Mouse (Mus musculus) megakaryocyte progenitor cell, adult 5-6 weeks (primary cell): ENCODE data around the gene Sh2d4b. TPM values are rescaled to one million over a fixed set of nuclear protein-coding genes. Genes with fewer than 3 reads are reported as not detected.

Experiments
- ATAC-seq: replicated peaks from 2 replicates; pipeline ENCODE4 v1.8.0; 2016; ENCODE audit warnings: mild to moderate bottlenecking, moderate TSS enrichment, inconsistent platforms; ENCODE audit not compliant: poor library complexity
- total RNA-seq, 2 experiments: library from RNA; stranded (forward) in 1 of 2; stranded (reverse) in 1 of 2; fragments of 157-497, 149-512 nt in 1 of 2; fragments of 200-1000 nt in 1 of 2; gene quantifications; 2 replicates each; pipeline versions ENCODE4 v1.2.3 to v1.2.4; 2015 to 2017

The Sh2d4b gene
- total RNA-seq, 2 experiments from 2014 or later: not detected

DNA sequence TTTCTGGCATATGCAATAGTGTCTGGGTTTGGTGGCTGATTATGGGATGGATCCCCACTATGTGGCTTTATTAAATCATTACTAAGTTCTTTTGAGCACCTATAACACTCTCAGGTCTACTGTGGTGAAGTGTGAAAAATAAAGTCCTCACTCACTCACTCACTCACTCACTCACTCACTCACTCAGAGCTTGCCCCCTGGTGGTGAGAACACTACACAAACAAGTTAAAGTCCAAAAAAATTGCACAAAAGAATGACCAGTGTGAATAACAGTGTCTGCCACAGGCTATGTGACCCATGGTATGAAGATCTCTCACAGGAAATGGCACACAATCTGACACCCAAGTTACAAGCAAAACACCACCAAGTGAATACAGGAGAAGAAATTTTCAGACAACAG, 30.0 kb downstream of the Sh2d4b start:
- no peak for ATAC-seq

DNA sequence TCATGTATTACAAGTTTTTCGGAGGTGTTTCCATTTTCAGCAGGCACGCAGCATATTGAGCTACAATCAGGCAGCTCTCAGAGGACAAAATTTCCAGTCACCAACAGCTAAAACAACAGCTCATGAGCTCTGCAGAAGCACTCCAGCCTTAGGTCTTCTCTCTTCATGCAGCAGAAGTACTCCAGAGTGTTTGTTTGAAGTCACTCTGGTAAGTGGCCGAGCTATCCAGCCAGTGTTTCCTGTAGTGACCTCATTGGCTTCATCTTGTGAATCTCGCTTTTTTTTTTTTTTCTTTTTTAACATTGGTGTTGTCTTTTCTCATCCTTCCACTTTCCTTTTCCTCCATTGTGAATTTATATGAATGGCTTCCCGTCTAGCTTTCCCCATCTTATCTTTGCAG, 40.1 kb downstream of the Sh2d4b start:
- no peak for ATAC-seq

DNA sequence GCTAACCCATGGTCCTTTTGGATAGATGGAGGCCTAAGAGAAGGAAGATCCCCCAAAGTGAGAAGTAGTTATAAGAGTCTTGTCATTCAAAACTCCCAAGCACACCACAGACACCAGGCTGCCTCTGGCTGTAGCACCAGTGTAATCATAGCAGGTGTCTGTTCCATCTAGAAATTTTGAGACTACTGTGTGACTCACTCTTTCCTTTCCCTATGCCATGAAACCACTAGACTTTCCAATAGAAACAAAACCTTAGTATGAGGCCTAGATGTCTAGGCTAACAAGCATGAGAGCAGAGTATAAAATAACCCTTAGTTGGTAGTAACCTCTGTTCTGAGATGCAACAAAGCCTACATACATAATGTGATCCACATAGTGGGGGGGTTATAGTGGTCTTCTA, 55.7 kb downstream of the Sh2d4b start:
- ATAC-seq: no peak

DNA sequence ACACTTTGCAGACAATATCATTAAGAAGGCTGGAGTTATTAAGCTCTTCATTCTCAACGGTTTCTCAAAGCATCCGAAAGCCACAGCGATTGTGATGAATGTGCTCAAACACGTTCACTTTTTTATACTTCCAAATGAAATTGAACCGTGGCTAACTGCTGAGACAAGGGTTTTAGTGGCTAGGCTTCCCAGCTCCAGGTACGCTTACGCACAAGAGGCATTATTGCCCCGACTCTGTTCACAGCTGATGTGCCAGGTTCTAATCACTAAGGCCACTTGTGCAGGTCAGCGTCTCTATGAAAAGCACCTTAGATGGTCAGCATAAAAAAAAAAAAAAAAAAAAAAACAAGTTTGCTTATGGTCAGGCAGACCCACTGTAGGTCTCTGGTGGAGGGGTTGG, 62.6 kb downstream of the Sh2d4b start:
- no peak for ATAC-seq

DNA sequence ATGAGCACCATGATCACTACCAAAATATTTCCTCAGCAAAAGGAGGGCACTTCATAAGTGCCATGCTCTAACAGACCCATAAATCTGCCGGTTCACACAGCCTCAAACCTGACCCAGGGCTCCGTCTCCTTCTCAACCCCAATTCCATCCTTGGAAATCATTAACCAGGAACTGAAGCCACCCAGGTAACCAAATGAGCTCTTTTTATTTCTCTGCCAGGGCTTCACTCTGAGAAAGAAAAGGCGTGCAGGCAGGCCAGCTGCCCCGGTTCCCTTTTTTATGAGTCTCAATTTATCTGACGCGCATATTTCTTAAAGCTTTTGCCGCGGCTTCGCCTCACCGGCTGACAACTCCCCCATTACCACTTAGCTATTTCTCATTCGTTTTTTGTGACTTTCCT, 63.0 kb downstream of the Sh2d4b start:
- no peak for ATAC-seq

DNA sequence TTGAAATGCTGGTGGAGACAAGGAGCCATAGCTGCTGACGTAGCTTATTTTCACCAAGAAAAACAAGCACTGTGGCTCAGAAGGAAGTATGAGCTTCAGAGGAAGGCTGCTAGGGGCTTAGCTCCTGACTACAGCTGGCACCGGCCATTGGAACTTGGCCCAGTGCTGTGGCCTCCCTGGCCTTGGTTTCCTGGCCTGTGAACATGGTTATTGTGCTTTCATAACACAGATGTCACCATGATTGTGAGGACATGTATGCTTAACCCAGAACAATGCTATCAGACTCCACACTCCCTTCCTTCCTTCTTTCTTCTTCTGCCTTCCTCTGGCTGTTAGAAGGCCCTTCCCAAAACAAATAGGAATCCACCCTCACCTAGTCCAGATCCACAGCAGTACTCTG, 75.0 kb downstream of the Sh2d4b start:
- peak; percentile 23; the same call in 1 of the 2 replicates for ATAC-seq

DNA sequence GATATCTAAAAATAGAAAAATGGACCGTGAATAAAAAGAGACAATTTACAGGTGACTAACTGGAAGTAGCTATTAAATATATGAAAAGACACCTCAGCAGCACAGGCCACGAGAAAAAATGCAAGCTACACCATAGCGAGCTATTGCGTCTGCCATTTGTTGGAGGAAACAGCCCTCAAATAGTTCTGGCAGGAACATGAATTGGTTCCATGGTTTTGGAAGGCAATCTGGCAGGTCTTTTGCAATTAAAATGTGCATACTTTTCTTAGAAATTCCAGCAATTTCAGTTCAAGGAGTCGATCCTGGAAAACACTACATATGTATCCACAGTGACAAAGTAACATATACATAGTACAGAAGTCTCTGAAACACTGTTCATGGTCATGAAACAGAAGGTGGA, 76.4 kb downstream of the Sh2d4b start:
- no peak for ATAC-seq

DNA sequence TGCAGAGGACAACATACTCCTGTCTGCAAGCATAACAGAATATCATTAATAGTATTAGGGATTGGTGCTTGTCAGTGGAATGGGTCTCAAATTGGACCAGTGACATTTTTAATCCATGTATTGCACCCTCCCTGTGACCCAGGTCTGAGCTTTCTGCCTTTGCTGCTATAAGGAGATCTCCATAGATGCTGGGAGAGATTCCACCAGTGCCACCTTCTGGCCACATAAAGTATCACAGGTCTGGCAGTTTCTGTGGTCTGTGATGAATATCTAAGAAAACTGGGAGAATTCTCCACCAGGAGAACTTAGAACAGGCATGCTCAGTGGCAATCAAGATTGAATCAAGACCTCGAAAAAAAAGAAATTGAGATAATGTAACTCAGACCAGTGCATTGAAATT, 101.5 kb downstream of the Sh2d4b start:
- ATAC-seq: peak; percentile 78

DNA sequence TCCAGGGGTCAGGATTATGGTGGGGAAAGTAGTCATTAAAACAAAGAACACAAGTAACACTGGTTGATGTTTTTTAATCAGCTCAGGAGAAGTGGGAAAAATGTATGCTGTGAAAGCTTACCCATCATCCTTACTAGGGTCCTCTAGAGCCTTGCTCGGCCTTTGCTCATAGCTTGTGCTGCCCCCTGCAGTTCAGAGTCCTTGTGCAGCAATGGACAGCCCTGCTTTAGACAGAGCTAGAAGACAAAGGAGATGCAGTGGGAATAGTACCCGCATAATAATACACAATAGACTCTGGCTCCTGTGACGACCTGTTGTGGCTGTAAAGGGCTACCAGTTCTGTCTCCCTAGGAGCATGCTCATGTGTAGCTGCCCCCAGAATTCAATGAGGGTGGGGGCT, 104.0 kb downstream of the Sh2d4b start:
- ATAC-seq: 0 out of 2 replicates have a peak, but pooled peaks have one; percentile 37

DNA sequence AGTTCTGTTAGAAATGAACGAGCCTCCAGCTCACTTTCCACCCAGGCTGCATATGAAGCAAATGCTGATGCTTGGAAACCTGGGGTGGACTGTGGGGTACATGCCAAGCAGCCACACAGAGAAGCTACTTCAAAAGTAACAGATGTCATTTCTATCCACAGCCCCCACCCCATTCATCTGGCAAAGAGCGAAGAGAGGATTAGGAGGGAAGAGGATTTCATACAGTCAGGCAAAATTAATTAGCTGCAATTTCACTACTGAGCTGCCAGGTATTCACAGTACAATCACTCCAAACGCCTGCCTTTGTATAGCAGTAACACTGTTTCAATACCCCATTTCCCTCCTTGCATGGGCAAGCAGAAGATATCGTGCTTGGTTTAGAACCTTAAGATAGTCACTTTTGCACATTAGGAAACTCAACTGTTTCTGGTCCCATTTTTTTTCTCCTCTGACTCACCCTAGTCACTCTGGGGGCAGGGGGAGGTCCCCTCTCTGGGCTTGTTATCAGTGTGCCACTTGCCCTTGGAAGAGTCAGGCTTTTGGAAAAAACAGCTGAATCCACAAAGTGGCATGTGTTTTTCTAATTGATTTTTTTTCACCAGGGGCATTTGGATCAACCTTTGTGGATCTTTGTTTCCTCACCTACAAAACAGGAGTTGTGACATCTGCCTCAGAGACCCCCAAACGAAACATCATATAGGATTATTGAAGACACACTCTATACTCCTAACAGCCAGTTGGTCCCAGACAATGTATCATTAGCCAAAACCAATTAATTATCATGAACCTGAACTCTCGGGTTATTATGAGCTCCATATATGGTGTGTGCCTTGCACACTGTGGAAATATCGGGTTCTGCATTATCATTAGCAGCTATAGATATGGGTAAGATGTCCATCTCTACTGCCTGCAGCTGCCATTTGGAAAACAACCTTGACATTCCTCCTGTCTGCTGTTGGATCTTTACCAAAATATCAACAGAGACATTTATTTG, 123.7 kb downstream of the Sh2d4b start:
- no peak for ATAC-seq

Other genes with a start within 250 kb of the Sh2d4b start
- 30.7 and 36.6 TPM in 2 replicates for gene Tspan14, start 73.5 kb upstream of the Sh2d4b start, total RNA-seq (2015)
- 35.6 and 42.0 TPM in 2 replicates for gene Tspan14, start 73.5 kb upstream of the Sh2d4b start, total RNA-seq (2017)
- gene Fam213a, start 120.5 kb upstream of the Sh2d4b start, total RNA-seq (2015): 10.8 and 20.4 TPM in 2 replicates
- 8.7 and 15.3 TPM in 2 replicates for gene Fam213a, start 120.5 kb upstream of the Sh2d4b start, total RNA-seq (2017)
- not detected in 2 replicates for gene Dydc2, start 175.9 kb upstream of the Sh2d4b start, total RNA-seq (2015)
- not detected in 2 replicates for gene Dydc2, start 175.9 kb upstream of the Sh2d4b start, total RNA-seq (2017)
- not detected in 2 replicates for gene Dydc1, start 179.6 kb upstream of the Sh2d4b start, total RNA-seq (2015)
- not detected in 2 replicates for gene Dydc1, start 179.6 kb upstream of the Sh2d4b start, total RNA-seq (2017)
- gene Mat1a, start 211.8 kb upstream of the Sh2d4b start, total RNA-seq (2015): not detected in 2 replicates
- gene Mat1a, start 211.8 kb upstream of the Sh2d4b start, total RNA-seq (2017): not detected in 2 replicates
- gene Sftpa1, start 238.5 kb upstream of the Sh2d4b start, total RNA-seq (2015): not detected in 2 replicates
- gene Sftpa1, start 238.5 kb upstream of the Sh2d4b start, total RNA-seq (2017): not detected in 2 replicates